Mouse (Mus musculus) lung, postnatal 0 days (tissue): ENCODE measurements at regions not wholly inside any gene's neighbourhood (a gene's known extent, or its start where the extent isn't known, plus 50 kb on each side); places are given as distances from the start of the nearest gene placed in this dataset.

Experiments used
- ATAC-seq: fragments of 200-750 bp; cut with Nextera tagmentation; 2 replicates; pipeline ENCODE4 v1.8.0; 2017; ENCODE audit warnings: moderate library complexity
- DNase-seq: peaks from one replicate; pipeline ENCODE4 v3.0.0-alpha.2; 2016; ENCODE audit warnings: low spot score
- H3K27ac ChIP-seq: fragments of 300-500 bp; sonication (generic); 2 replicates; pipeline ENCODE4 v1.5.1; 2014; ENCODE audit warnings: antibody characterized with exemption, mild to moderate bottlenecking, low read length, mixed read lengths
- H3K27me3 ChIP-seq: fragments of 300-500 bp; sonication (generic); replicated peaks from 2 replicates; pipeline ENCODE4 v1.6.1; 2014; ENCODE audit warnings: low read length, mixed read lengths; ENCODE audit not compliant: insufficient read depth
- H3K36me3 ChIP-seq: fragments of 300-500 bp; sonication (generic); 2 replicates; pipeline ENCODE4 v1.6.1; 2014; ENCODE audit warnings: low read length, mixed read lengths; ENCODE audit not compliant: insufficient read depth
- H3K4me1 ChIP-seq: fragments of 300-500 bp; sonication (generic); 2 replicates; pipeline ENCODE4 v1.6.1; 2014; ENCODE audit warnings: antibody characterized with exemption, low read depth, low read length, mixed read lengths; ENCODE audit not compliant: insufficient read depth
- H3K4me2 ChIP-seq: fragments of 300-500 bp; sonication (generic); replicated peaks from 2 replicates; pipeline ENCODE4 v1.6.1; 2014; ENCODE audit warnings: low read depth, mild to moderate bottlenecking, low read length, moderate library complexity, mixed read lengths
- H3K4me3 ChIP-seq: fragments of 300-500 bp; sonication (generic); 2 replicates; pipeline ENCODE4 v1.5.1; 2014; ENCODE audit warnings: low read depth, low read length
- H3K9ac ChIP-seq: fragments of 300-500 bp; sonication (generic); replicated peaks from 2 replicates; pipeline ENCODE4 v1.6.1; 2014; ENCODE audit warnings: low read depth, mild to moderate bottlenecking
- H3K9me3 ChIP-seq: fragments of 300-500 bp; sonication (generic); 2 replicates; pipeline ENCODE4 v1.6.1; 2016; ENCODE audit warnings: low read length, mixed read lengths
- CTCF ChIP-seq: IDR thresholded peaks from 2 replicates; pipeline ENCODE4 v1.5.1; 2016; ENCODE audit warnings: antibody characterized with exemption, mild to moderate bottlenecking
- EP300 ChIP-seq: IDR thresholded peaks from 2 replicates; pipeline ENCODE4 v1.6.1; 2016; ENCODE audit warnings: antibody characterized with exemption, mild to moderate bottlenecking, control low read depth
- WGBS: fragments of 180-500 bp; shearing (Covaris S2); extraction: QIAGEN DNeasy Blood & Tissue Kit; methylation state at CpG from one replicate; pipeline ENCODE4 v1.1.7; 2014; 5-methylcytosine and 5-hydroxymethylcytosine counted together

DNA sequence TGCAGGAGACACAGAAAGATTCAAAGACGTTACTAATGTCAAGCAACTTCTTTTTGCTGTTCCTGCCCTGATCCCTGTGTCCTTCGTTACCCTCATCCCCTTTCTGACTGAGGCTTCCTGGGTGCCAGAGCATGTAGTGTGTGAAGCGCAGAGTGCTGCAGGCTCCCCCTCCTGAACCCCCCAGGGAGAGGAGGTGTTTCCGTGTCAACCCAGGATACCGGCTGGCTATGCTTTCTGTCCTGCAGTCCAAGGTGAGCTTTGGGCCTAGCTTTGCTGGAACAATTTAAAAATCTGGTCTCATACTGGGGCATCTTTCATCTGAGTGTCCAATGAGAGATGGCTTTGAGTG is 67.0 kb upstream of the Sept5 start:
- peak; percentile 18; the same call in 1 of the 2 replicates for ATAC-seq

DNA sequence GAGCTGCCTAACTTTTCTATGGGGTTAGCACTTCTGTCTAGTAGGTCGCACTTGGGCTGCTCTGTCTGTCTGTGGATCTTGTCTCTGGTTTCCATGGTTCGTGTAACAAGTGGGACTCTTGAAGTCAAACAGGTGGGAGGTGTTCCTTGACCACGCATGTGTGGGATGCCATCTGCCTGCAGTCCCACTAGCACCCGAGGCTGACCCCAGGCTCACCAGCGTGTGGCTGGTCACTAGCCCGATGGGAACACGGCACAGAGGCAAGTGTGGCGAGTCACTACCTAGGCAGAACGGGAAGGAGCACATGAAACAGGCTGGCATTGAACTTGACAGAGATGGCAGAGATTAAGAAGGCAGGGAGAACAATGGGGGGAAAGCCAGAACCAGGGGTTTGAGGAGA is 72.5 kb upstream of the Cldn5 start:
- Histone ChIP-seq H3K9me3 (no peaks in the 10 kb centered on the region), H3K4me3 (no peak overlapping the region), H3K9ac (no peak overlapping the region), H3K4me1 (peaks cover 20% of the 10 kb centered on the region; the same call in 1 of the 2 replicates), H3K36me3 (no peaks in the 10 kb centered on the region), H3K4me2 (no peak overlapping the region), H3K27me3 (no peaks in the 10 kb centered on the region), H3K27ac (peak overlapping the region; percentile 71; the same call in 1 of the 2 replicates)
- WGBS, result 25% methylated on average over 9 of the region's 9 CpGs
- no peak for ATAC-seq
- TF ChIP-seq CTCF (no peak), EP300 (no peak)
- DNase-seq, result no peak

More for the DNA sequence above, 67.0 kb upstream of the Sept5 start:
- Histone ChIP-seq H3K4me1 (no peaks in the 10 kb centered on the region), H3K9ac (no peak overlapping the region), H3K9me3 (no peaks in the 10 kb centered on the region), H3K4me3 (no peak overlapping the region), H3K27me3 (no peaks in the 10 kb centered on the region), H3K36me3 (no peaks in the 10 kb centered on the region), H3K27ac (no peak overlapping the region), H3K4me2 (no peak overlapping the region)
- 74% methylated on average over 5 of the region's 5 CpGs for WGBS
- no peak for DNase-seq
- no peak for TF ChIP-seq CTCF
- TF ChIP-seq EP300, result no peak

DNA sequence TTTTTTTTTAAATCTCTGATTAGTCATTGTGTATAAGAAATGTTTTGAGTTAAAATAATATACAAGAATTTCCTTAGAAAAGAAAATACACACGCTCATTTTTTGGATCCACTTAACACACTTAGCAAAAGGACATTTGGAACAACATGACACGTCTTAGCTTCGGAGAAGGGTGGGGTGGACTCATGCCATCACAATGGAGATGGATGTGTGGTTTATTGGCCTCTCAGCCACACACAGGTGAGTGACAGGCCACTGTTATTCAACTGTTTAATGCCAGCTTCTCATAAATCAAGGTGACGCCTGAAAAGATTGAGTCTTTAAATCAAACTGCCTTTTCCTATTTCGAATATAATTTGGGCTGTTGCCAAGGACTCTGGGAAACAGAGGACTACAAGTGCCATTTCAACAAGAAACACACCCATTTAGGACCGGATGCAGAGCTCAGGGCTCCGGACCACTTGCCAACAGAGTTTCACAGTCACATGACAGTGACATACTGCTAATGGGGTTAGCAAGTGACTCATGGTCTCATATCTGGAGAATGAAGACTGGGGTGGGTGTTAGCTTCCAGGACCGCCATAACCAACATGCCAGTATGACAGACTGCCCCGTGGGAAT is 71.5 kb upstream of the Cldn5 start:
- TF ChIP-seq EP300 (peak; percentile 97), CTCF (no peak)
- WGBS, result 12% methylated on average over 9 of the region's 9 CpGs
- Histone ChIP-seq H3K27ac (peak overlapping the region; percentile 71), H3K27me3 (no peaks in the 10 kb centered on the region), H3K4me2 (no peak overlapping the region; the same call in 1 of the 2 replicates), H3K9me3 (no peaks in the 10 kb centered on the region), H3K4me3 (no peak overlapping the region), H3K36me3 (no peaks in the 10 kb centered on the region), H3K4me1 (peaks cover 20% of the 10 kb centered on the region; the same call in 1 of the 2 replicates), H3K9ac (no peak overlapping the region)
- peak; percentile 93 for ATAC-seq
- DNase-seq, result peak; percentile 91

DNA sequence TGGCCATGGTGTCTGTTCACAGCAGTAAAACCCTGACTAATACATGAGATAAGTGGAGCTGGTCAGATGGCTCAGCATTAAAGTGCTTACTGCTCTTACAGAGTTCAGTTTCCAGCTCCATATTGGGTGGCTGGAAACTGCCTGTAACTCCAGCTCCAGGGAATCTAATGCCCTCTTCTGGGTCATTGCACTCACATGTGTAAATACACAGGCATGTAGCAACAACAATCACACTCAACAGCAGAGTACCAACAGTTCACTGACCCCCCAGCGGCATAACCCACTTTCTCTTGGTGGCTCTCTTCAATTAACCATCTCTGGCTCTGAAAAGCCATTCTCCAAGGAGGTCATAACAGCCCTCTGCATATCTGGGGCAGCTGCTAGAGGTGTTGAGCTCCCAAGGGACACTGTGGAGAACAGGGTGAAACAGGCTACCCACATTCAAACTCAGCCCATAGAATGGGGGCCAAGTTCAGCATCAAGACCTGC is 65.0 kb upstream of the Cldn5 start:
- H3K4me2 ChIP-seq, result no peak overlapping the region
- WGBS, result 88% methylated on average over 1 of the region's 1 CpGs
- H3K27me3 ChIP-seq, result no peaks in the 10 kb centered on the region
- H3K36me3 ChIP-seq, result no peaks in the 10 kb centered on the region
- DNase-seq (no peak), ATAC-seq (no peak)
- H3K4me3 ChIP-seq, result no peak overlapping the region
- H3K9me3 ChIP-seq, result no peaks in the 10 kb centered on the region
- TF ChIP-seq EP300 (no peak), CTCF (no peak)
- H3K27ac ChIP-seq, result no peak overlapping the region
- no peak overlapping the region for H3K9ac ChIP-seq
- H3K4me1 ChIP-seq, result no peaks in the 10 kb centered on the region

DNA sequence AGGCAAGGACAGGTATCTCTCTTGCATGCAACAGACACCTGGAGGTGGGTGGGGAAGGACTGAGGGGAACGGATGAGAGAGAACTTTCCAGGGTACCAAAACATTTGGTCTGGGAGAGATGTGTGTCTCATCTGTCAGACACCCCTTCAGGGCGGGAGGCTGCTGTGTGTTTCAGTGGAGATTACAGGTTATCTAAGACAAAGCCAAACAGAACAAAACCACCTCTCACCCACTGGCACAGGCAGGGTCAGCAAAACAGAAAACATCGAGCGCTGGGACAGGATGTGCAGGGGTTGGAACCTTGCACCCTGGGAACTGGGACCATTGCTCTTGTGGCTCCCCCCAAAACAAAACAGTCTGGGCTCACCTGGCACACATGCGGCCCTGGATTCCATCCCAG is 63.6 kb upstream of the Cldn5 start:
- Histone ChIP-seq H3K27me3 (no peaks in the 10 kb centered on the region), H3K9me3 (no peaks in the 10 kb centered on the region), H3K4me2 (no peak overlapping the region), H3K27ac (no peak overlapping the region), H3K36me3 (no peaks in the 10 kb centered on the region), H3K4me3 (no peak overlapping the region), H3K9ac (no peak overlapping the region), H3K4me1 (no peaks in the 10 kb centered on the region)
- TF ChIP-seq CTCF (no peak), EP300 (no peak)
- WGBS, result 53% methylated on average over 5 of the region's 5 CpGs
- ATAC-seq (no peak), DNase-seq (no peak)

DNA sequence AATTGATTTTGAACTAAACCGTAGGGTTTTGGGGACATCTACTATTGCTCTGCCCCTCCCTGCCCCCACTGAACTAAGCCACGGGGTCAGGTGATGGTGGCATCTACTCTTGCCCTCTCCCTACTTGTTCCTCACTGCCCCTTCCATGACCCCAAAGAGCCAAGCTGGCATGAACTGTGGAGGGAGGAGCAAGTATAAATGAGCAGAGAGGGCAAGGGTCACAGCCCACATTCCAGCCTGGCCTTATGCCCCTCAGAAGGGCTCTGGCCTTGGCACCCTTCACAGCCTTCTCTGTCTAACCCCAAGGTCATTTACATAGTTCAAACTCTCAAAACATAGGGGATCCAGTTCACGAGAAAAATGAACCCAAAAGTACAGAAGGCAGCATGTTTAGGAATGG is 61.3 kb upstream of the Cldn5 start:
- no peaks in the 10 kb centered on the region for H3K9me3 ChIP-seq
- no peak overlapping the region for H3K4me2 ChIP-seq
- ATAC-seq (no peak), DNase-seq (no peak)
- H3K4me1 ChIP-seq, result no peaks in the 10 kb centered on the region
- TF ChIP-seq EP300 (no peak), CTCF (no peak)
- no peaks in the 10 kb centered on the region for H3K27me3 ChIP-seq
- H3K36me3 ChIP-seq, result no peaks in the 10 kb centered on the region
- H3K27ac ChIP-seq, result no peak overlapping the region
- H3K4me3 ChIP-seq, result no peak overlapping the region
- WGBS, result 76% methylated on average over 3 of the region's 3 CpGs
- no peak overlapping the region for H3K9ac ChIP-seq

DNA sequence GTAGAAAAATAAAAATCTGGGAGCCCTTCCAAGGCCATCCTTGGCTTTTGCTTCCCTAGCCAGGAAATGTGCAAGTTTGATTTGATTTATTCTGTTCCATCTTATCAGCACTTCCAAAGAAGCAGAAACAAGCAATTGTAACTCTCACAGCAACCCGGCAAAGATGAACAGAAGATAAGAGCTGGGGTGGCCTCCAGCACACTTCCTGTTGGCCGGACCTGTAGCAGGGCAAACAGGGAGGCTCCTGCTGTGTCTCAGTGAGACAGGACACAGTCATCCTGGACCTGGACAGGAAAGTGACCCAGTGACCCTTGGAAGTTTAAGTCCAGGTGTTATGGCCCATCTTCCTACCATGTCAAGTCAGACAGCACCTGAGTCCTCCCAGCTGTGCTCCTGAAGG is 58.6 kb upstream of the Cldn5 start:
- 7% methylated on average over 2 of the region's 2 CpGs for WGBS
- no peaks in the 10 kb centered on the region for H3K27me3 ChIP-seq
- no peak overlapping the region for H3K4me2 ChIP-seq
- TF ChIP-seq CTCF (no peak), EP300 (peak; percentile 91)
- no peak overlapping the region for H3K9ac ChIP-seq
- DNase-seq (peak; percentile 40), ATAC-seq (peak; percentile 68)
- no peak overlapping the region for H3K27ac ChIP-seq
- no peaks in the 10 kb centered on the region; the same call in 1 of the 2 replicates for H3K4me1 ChIP-seq
- H3K4me3 ChIP-seq, result no peak overlapping the region
- no peaks in the 10 kb centered on the region for H3K9me3 ChIP-seq
- no peaks in the 10 kb centered on the region for H3K36me3 ChIP-seq
